Mouse (Mus musculus) lung, adult 2 months (tissue): ENCODE results near the gene Tctex1d2. TPM values are rescaled to one million over a fixed set of nuclear protein-coding genes. Genes with fewer than 3 reads are reported as not detected.

ENCODE experiments used
- DNase-seq: peaks from one replicate; pipeline ENCODE4 v3.0.0; 2022
- H3K4me1 ChIP-seq: fragments of 200-500 bp; 2 replicates; pipeline ENCODE4 v1.6.1; 2011; ENCODE audit warnings: low read length; ENCODE audit not compliant: control insufficient read depth, insufficient read depth
- H3K4me3 ChIP-seq: fragments of 200-500 bp; replicated peaks from 2 replicates; pipeline ENCODE3; 2011; ENCODE audit warnings: low read depth, mild to moderate bottlenecking, control low read depth, low read length; ENCODE audit errors: extremely low read depth
- CTCF ChIP-seq: fragments of 200-500 bp; IDR thresholded peaks from 2 replicates; pipeline ENCODE4 v1.5.1; 2011; ENCODE audit warnings: mild to moderate bottlenecking, low read length, control low read depth; ENCODE audit not compliant: insufficient read depth
- POLR2A ChIP-seq: fragments of 200-500 bp; IDR thresholded peaks from 2 replicates; pipeline ENCODE4 v1.6.1; 2011; ENCODE audit warnings: low read depth, mild to moderate bottlenecking, control low read depth, low read length, borderline replicate concordance; ENCODE audit errors: extremely low read depth
- WGBS: fragments of 180-500 bp; shearing (Covaris S2); methylation state at CpG from one replicate; pipeline ENCODE4 v1.1.7; 2018; 5-methylcytosine and 5-hydroxymethylcytosine counted together
- polyA plus RNA-seq: library from polyadenylated mRNA; depleted of rRNA; stranded (reverse); fragments of >200 nt; gene quantifications from 2 replicates; pipeline ENCODE4 v1.2.3, GENCODE M21; 2012

The Tctex1d2 gene
- polyA plus RNA-seq, 1 experiment = 5.5 TPM

DNA sequence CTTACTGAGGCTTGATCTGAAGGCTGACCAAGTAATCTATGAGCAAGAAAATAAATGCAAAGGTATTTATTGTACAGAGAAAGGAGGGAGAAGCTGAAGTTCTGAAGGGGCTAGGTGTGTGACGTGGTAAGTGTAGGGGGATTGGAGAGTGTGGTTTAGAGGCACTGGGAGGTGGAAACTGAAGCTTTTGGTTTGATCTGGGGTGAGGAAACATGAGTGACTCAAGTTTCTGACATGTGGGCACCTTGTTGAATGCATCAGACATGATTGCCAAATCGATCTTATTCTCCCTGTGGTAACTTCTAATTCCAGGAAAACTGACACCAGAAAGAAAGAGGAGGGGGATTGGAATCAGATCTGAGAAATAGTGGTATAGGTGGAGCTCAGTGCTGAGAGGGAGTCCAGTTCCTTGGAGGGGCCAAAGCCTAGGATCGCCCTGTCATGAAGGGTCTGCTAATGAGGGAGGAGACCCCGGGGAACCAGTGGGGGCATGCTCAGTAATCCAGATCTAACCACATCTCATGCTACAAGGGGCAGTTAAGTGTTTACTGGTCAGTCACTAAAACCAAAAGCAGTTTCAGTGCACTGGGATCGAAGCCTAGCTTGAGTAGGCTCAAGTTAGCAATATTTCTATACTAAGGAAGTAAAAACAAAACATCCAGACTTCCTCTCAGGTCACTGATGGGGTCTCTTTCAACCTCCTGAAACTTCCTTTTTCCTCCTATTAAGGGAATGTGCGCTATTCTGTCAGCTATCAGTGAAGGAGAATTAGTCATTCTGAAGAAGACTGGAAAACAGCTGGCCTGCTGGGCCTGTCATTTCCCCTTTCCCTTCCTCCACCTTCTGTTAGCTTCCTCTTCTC is 23.6 kb upstream of the Tctex1d2 start:
- 47% methylated on average over 6 of the region's 6 CpGs for WGBS
- no peak for TF ChIP-seq POLR2A
- Histone ChIP-seq H3K4me1 (no peaks in the 10 kb centered on the region), H3K4me3 (no peak overlapping the region)
- DNase-seq = no peak

DNA sequence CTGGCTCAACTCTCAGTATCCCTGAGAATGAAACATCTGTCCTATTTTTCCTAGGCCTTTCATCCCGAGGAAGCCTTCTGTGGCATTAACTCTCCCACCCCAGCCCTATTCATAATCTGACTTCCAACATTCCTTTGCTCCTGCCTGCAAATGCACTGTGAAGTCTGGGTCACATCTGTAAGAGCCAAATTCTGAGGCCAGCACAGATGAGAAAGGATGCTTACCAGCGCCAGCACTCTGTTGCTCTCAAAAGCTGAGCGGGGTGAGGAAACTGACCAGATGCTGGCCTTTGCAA is 23.0 kb upstream of the Tctex1d2 start:
- WGBS = 46% methylated on average over 3 of the region's 3 CpGs
- Histone ChIP-seq H3K4me1 (no peaks in the 10 kb centered on the region), H3K4me3 (no peak overlapping the region)
- no peak for TF ChIP-seq POLR2A
- TF ChIP-seq CTCF = no peak
- DNase-seq = no peak

DNA sequence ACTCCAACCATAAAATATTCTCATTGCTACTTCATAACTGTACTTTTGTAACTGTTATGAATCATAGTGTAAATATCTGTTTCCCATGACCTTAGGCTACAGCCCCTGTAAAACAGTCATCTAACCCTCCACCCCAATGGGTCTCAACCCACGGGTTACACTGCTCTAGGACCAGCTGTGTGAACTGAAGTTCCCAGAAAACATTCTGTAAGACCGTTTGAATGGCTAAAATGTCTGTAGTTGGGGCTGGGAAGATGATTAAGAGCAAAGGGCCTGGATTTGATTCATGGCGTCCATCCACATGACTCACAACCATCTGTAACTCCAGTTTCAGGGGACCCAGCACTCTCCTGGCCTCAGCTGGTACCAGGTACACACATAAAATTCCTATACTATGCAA is 21.3 kb upstream of the Tctex1d2 start:
- H3K4me1 ChIP-seq = no peaks in the 10 kb centered on the region
- 72% methylated on average over 3 of the region's 3 CpGs for WGBS
- no peak for TF ChIP-seq CTCF
- TF ChIP-seq POLR2A = no peak
- DNase-seq = no peak
- no peak overlapping the region for H3K4me3 ChIP-seq

GRCm38 (mm10) chr16:32400267-32400666 is 19.2 kb upstream of the Tctex1d2 start, which contains the start of gene Tm4sf19:
TSS of gene Tm4sf19 (plus strand) at chr16:32400506.
- TF ChIP-seq CTCF (no peak), POLR2A (no peak)
- Histone ChIP-seq H3K4me1 (no peaks in the 10 kb centered on the region), H3K4me3 (no peak within 1 kb of the TSS)
- DNase-seq = no peak
- WGBS = 65% methylated on average over 7 of the region's 7 CpGs

DNA sequence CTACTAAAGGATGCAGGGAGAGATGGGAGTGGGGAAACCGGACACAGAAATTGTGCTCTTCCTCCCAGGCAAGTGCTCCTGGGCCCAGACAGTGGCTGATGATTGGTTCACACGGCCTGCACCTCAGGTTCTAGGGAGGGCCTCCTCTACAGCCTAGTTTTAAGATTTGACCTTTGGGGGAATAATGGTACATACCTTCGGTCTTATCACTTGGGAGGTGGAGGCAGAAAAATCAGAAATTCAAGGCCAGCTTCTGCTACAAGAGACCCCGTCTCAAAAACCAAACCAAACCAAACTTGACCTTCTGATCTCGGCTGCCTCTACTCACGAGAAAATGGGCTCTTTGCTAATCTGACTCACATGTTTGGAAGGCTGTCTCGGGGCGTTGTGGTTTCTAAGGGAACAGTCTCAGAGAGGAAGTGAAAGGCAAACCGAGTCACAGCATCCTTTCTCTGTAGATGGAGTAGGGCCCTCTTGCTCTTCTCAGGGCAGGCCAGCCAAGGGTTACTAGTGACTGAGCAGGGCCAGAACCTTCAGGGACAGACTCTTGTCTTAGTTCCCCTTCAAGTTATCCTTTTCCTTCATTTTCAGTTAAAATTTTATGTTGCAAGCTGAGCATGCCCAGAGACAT is 18.1 kb upstream of the Tctex1d2 start:
- H3K4me3 ChIP-seq = no peak overlapping the region
- WGBS = 65% methylated on average over 9 of the region's 9 CpGs
- TF ChIP-seq POLR2A = no peak
- TF ChIP-seq CTCF = no peak
- no peak for DNase-seq
- H3K4me1 ChIP-seq = no peaks in the 10 kb centered on the region

DNA sequence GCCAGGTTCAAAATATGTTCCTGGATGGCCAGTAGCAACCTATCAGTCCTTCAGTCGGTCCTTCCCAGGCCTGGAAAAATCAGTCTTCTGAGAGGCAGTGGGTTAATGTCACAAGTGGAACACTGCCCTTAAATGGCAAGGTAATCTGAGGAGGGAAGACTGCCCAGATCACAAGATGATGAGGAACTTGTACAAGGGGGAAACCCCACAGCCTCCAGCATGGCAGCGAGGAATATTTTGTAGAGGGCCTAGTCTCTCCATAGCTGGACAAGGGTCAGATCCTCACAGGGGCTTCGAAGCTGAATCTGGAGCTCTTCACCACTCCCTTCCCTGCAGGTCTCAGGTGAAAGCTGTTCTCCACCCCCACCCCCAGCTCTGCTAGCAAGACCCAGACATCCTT is 16.7 kb upstream of the Tctex1d2 start:
- H3K4me3 ChIP-seq = no peak overlapping the region
- WGBS = 81% methylated on average over 3 of the region's 3 CpGs
- H3K4me1 ChIP-seq = no peaks in the 10 kb centered on the region
- TF ChIP-seq POLR2A (no peak), CTCF (no peak)
- no peak for DNase-seq

GRCm38 (mm10) chr16:32405716-32406115 is 13.8 kb upstream of the Tctex1d2 start:
- WGBS = 89% methylated on average over 9 of the region's 9 CpGs

GRCm38 (mm10) chr16:32406671-32407070 is 12.8 kb upstream of the Tctex1d2 start:
- 80% methylated on average over 6 of the region's 6 CpGs for WGBS
- no peaks in the 10 kb centered on the region for H3K4me1 ChIP-seq
- TF ChIP-seq CTCF (no peak), POLR2A (no peak)
- no peak overlapping the region for H3K4me3 ChIP-seq
- no peak for DNase-seq

More at GRCm38 (mm10) chr16:32405716-32406115, 13.8 kb upstream of the Tctex1d2 start:
- no peak overlapping the region for H3K4me3 ChIP-seq
- DNase-seq = no peak
- H3K4me1 ChIP-seq = no peaks in the 10 kb centered on the region
- no peak for TF ChIP-seq CTCF
- TF ChIP-seq POLR2A = no peak

GRCm38 (mm10) chr16:32407730-32408129 is 11.8 kb upstream of the Tctex1d2 start:
- DNase-seq = no peak
- WGBS = 69% methylated on average over 10 of the region's 10 CpGs
- Histone ChIP-seq H3K4me1 (no peaks in the 10 kb centered on the region), H3K4me3 (no peak overlapping the region)
- no peak for TF ChIP-seq CTCF
- no peak for TF ChIP-seq POLR2A

- TF ChIP-seq CTCF = no peak
- TF ChIP-seq POLR2A = no peak
- peaks cover 3% of the 10 kb centered on the region; the same call in 1 of the 2 replicates for H3K4me1 ChIP-seq
- H3K4me3 ChIP-seq = no peak overlapping the region
- no peak for DNase-seq
- WGBS = 43% methylated on average over 1 of the region's 1 CpGs
Measured at GRCm38 (mm10) chr16:32417457-32417856, 2.0 kb upstream of the Tctex1d2 start.
